Comparison of ENCODE assay signal across 8 mouse cellular contexts in the genomic region with DNA sequence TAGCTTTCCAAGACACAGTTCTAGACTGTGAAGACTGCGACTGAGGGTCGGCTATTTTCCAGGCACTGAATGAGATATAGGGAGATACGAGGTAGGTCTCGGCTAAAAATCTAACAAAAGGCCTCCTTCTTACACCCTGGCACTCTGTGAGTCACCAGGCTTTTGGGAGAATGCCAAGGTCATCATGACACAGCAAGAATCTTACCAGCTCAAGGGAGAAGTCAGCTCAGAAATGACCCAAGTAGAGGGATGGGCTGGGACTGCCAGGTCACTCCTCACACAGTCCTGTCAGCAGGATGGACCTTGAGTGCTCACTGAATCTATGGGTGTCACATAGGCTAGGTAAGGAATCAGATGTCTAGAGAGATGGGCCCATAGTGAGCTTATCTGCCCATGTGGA. TPM values are rescaled to one million over a fixed set of nuclear protein-coding genes. Genes with fewer than 3 reads are reported as not detected.
DNase-seq lines count a peak whose midpoint lies in the region; ATAC-seq and TF ChIP-seq lines count a peak whose summit lies in the region.

No protein-coding gene starts in this region.

- peak overlapping the region; percentile 83 for H3K4me3 ChIP-seq in erythroblast, embryonic 14.5 days (replicated peaks)
- H3K4me3 ChIP-seq in liver, embryonic 13.5 days (replicated peaks), result peak overlapping the region; percentile 70
- H3K4me3 ChIP-seq in forebrain, embryonic 14.5 days (ENCODE audit: low read depth, low read length), result no peak overlapping the region
- no peak overlapping the region for H3K4me3 ChIP-seq in forebrain, postnatal 0 days (ENCODE audit: low read depth, low read length)
- no peak overlapping the region for H3K4me3 ChIP-seq in intestine, embryonic 16.5 days (ENCODE audit: low read length)

- H3K27me3 ChIP-seq in erythroblast, embryonic 14.5 days (ENCODE audit: control insufficient read depth), result no peaks in the 10 kb centered on the region; the same call in 1 of the 2 replicates
- H3K27me3 ChIP-seq in liver, embryonic 13.5 days, result no peaks in the 10 kb centered on the region
- H3K27me3 ChIP-seq in forebrain, embryonic 14.5 days (replicated peaks; ENCODE audit: control insufficient read depth, insufficient read depth, low read length), result no peaks in the 10 kb centered on the region
- no peaks in the 10 kb centered on the region for H3K27me3 ChIP-seq in forebrain, postnatal 0 days (ENCODE audit: insufficient read depth, low read length)
- no peaks in the 10 kb centered on the region for H3K27me3 ChIP-seq in intestine, embryonic 16.5 days (replicated peaks; ENCODE audit: control insufficient read depth, insufficient read depth, low read length)

- H3K36me3 ChIP-seq in erythroblast, embryonic 14.5 days (ENCODE audit: control insufficient read depth), result peaks cover 56% of the 10 kb centered on the region
- H3K36me3 ChIP-seq in liver, embryonic 13.5 days, result no peaks in the 10 kb centered on the region
- H3K36me3 ChIP-seq in forebrain, embryonic 14.5 days (ENCODE audit: control insufficient read depth, insufficient read depth, low read length), result no peaks in the 10 kb centered on the region
- H3K36me3 ChIP-seq in forebrain, postnatal 0 days (ENCODE audit: insufficient read depth), result no peaks in the 10 kb centered on the region
- no peaks in the 10 kb centered on the region for H3K36me3 ChIP-seq in intestine, embryonic 16.5 days (ENCODE audit: control insufficient read depth, insufficient read depth, low read length)

- H3K4me1 ChIP-seq in erythroblast, embryonic 14.5 days (ENCODE audit: control insufficient read depth), result peaks cover 50% of the 10 kb centered on the region
- H3K4me1 ChIP-seq in liver, embryonic 13.5 days (replicated peaks), result peaks cover 46% of the 10 kb centered on the region
- no peaks in the 10 kb centered on the region for H3K4me1 ChIP-seq in forebrain, embryonic 14.5 days (ENCODE audit: control insufficient read depth, insufficient read depth, low read length)
- H3K4me1 ChIP-seq in forebrain, postnatal 0 days (ENCODE audit: insufficient read depth), result no peaks in the 10 kb centered on the region
- H3K4me1 ChIP-seq in intestine, embryonic 16.5 days (ENCODE audit: control insufficient read depth, insufficient read depth, low read length), result no peaks in the 10 kb centered on the region

- TF ChIP-seq CTCF in forebrain, postnatal 0 days (IDR thresholded peaks at IDR 0.05; ENCODE audit: low read depth), result no peak

- H3K27ac ChIP-seq in liver, embryonic 13.5 days, result peak overlapping the region; percentile 91
- no peak overlapping the region for H3K27ac ChIP-seq in forebrain, embryonic 14.5 days (ENCODE audit: low read depth, low read length)
- H3K27ac ChIP-seq in forebrain, postnatal 0 days (ENCODE audit: low read depth, low read length), result no peak overlapping the region
- no peak overlapping the region for H3K27ac ChIP-seq in intestine, embryonic 16.5 days (ENCODE audit: low read length)

- H3K9ac ChIP-seq in liver, embryonic 13.5 days, result peak overlapping the region; percentile 78
- H3K9ac ChIP-seq in forebrain, embryonic 14.5 days (ENCODE audit: low read length), result no peak overlapping the region
- H3K9ac ChIP-seq in forebrain, postnatal 0 days, result no peak overlapping the region
- no peak overlapping the region for H3K9ac ChIP-seq in intestine, embryonic 16.5 days (ENCODE audit: low read depth, low read length)

- peaks cover 7% of the 10 kb centered on the region for H3K9me3 ChIP-seq in erythroblast, embryonic 14.5 days (ENCODE audit: control insufficient read depth, low read length)
- no peaks in the 10 kb centered on the region for H3K9me3 ChIP-seq in liver, embryonic 13.5 days (replicated peaks)
- H3K9me3 ChIP-seq in forebrain, embryonic 14.5 days (replicated peaks; ENCODE audit: control insufficient read depth, low read length), result no peaks in the 10 kb centered on the region
- H3K9me3 ChIP-seq in forebrain, postnatal 0 days (ENCODE audit: low read length), result no peaks in the 10 kb centered on the region
- no peaks in the 10 kb centered on the region for H3K9me3 ChIP-seq in intestine, embryonic 16.5 days (ENCODE audit: control insufficient read depth, low read length)

- H3K4me2 ChIP-seq in liver, embryonic 13.5 days, result peak overlapping the region; percentile 79
- no peak overlapping the region for H3K4me2 ChIP-seq in forebrain, embryonic 14.5 days (ENCODE audit: low read length)
- no peak overlapping the region for H3K4me2 ChIP-seq in forebrain, postnatal 0 days (ENCODE audit: low read depth)
- H3K4me2 ChIP-seq in intestine, embryonic 16.5 days (ENCODE audit: low read depth, low read length), result no peak overlapping the region

- 42% methylated on average over 4 of the region's 4 CpGs for WGBS in liver, embryonic 13.5 days (ENCODE audit: insufficient replicate concordance)
- WGBS in forebrain, embryonic 14.5 days, result 91% methylated on average over 4 of the region's 4 CpGs
- WGBS in forebrain, postnatal 0 days, result 96% methylated on average over 4 of the region's 4 CpGs
- WGBS in intestine, embryonic 16.5 days, result 75% methylated on average over 4 of the region's 4 CpGs

- peak; percentile 64 for DNase-seq in spleen, adult 12 weeks (ENCODE audit: low spot score)
- DNase-seq in spleen, adult 18-20 months, result no peak
- DNase-seq in liver, embryonic 13.5 days, result peak; percentile 71
- DNase-seq in spleen, postnatal 10 days (ENCODE audit: low spot score in 2 of 2), result peak; percentile 57 to 80
- no peak for DNase-seq in forebrain, embryonic 14.5 days (ENCODE audit: low spot score)
- DNase-seq in forebrain, postnatal 0 days, result no peak

- ATAC-seq in liver, embryonic 13.5 days (ENCODE audit: low read depth), result peak; percentile 72
- no peak for ATAC-seq in forebrain, embryonic 14.5 days
- ATAC-seq in forebrain, postnatal 0 days, result no peak
- ATAC-seq in intestine, embryonic 16.5 days, result no peak

RNA-seq across cellular contexts. Expression of gene G6pdx, which starts 3.8 kb away (rescaled TPM):
- polyA plus RNA-seq in erythroblast, embryonic 14.5 days (2012), result 2.0 and 2.2 TPM in 2 replicates
- 51.6 and 54.5 TPM in 2 replicates for polyA plus RNA-seq in liver, embryonic 13.5 days (2015; fragmentation: Nextera tagmentation; extraction: Ambion mirVana)
- 67.9 and 68.4 TPM in 2 replicates for polyA plus RNA-seq in forebrain, embryonic 14.5 days (2014; fragmentation: Nextera tagmentation; extraction: Ambion mirVana)
- 47.6 and 50.5 TPM in 2 replicates for total RNA-seq in forebrain, postnatal 0 days (2014; rRNA removed)
- polyA plus RNA-seq in forebrain, postnatal 0 days (2015; fragmentation: Nextera tagmentation; extraction: Ambion mirVana), result 45.1 and 48.8 TPM in 2 replicates
- polyA plus RNA-seq in intestine, embryonic 16.5 days (2015; fragmentation: Nextera tagmentation; extraction: Ambion mirVana), result 41.3 and 46.1 TPM in 2 replicates

RNA-seq across cellular contexts. Expression of gene Ikbkg, which starts 32.1 kb away (rescaled TPM):
- 1.5 and 2.3 TPM in 2 replicates for polyA plus RNA-seq in erythroblast, embryonic 14.5 days (2012)
- polyA plus RNA-seq in liver, embryonic 13.5 days (2015; fragmentation: Nextera tagmentation; extraction: Ambion mirVana), result 20.2 and 22.3 TPM in 2 replicates
- 22.9 and 23.4 TPM in 2 replicates for polyA plus RNA-seq in forebrain, embryonic 14.5 days (2014; fragmentation: Nextera tagmentation; extraction: Ambion mirVana)
- total RNA-seq in forebrain, postnatal 0 days (2014; rRNA removed), result 30.6 and 41.4 TPM in 2 replicates
- 11.0 and 13.7 TPM in 2 replicates for polyA plus RNA-seq in forebrain, postnatal 0 days (2015; fragmentation: Nextera tagmentation; extraction: Ambion mirVana)
- 20.8 and 21.6 TPM in 2 replicates for polyA plus RNA-seq in intestine, embryonic 16.5 days (2015; fragmentation: Nextera tagmentation; extraction: Ambion mirVana)

RNA-seq across cellular contexts. Expression of gene Fam3a, which starts 32.1 kb away (rescaled TPM):
- 0.35 and 0.84 TPM in 2 replicates for polyA plus RNA-seq in erythroblast, embryonic 14.5 days (2012)
- polyA plus RNA-seq in liver, embryonic 13.5 days (2015; fragmentation: Nextera tagmentation; extraction: Ambion mirVana), result 8.6 and 9.6 TPM in 2 replicates
- polyA plus RNA-seq in forebrain, embryonic 14.5 days (2014; fragmentation: Nextera tagmentation; extraction: Ambion mirVana), result 29.8 and 35.2 TPM in 2 replicates
- 24.5 and 33.6 TPM in 2 replicates for total RNA-seq in forebrain, postnatal 0 days (2014; rRNA removed)
- 28.9 and 31.6 TPM in 2 replicates for polyA plus RNA-seq in forebrain, postnatal 0 days (2015; fragmentation: Nextera tagmentation; extraction: Ambion mirVana)
- 30.6 and 34.6 TPM in 2 replicates for polyA plus RNA-seq in intestine, embryonic 16.5 days (2015; fragmentation: Nextera tagmentation; extraction: Ambion mirVana)

RNA-seq across cellular contexts. Expression of gene Slc10a3, which starts 52.0 kb away (rescaled TPM):
- 0.06 and 0.07 TPM in 2 replicates for polyA plus RNA-seq in erythroblast, embryonic 14.5 days (2012)
- polyA plus RNA-seq in liver, embryonic 13.5 days (2015; fragmentation: Nextera tagmentation; extraction: Ambion mirVana), result 8.2 and 8.4 TPM in 2 replicates
- polyA plus RNA-seq in forebrain, embryonic 14.5 days (2014; fragmentation: Nextera tagmentation; extraction: Ambion mirVana), result 6.8 and 7.8 TPM in 2 replicates
- total RNA-seq in forebrain, postnatal 0 days (2014; rRNA removed), result 6.5 and 6.6 TPM in 2 replicates
- polyA plus RNA-seq in forebrain, postnatal 0 days (2015; fragmentation: Nextera tagmentation; extraction: Ambion mirVana), result 4.6 and 4.8 TPM in 2 replicates
- 16.9 and 17.6 TPM in 2 replicates for polyA plus RNA-seq in intestine, embryonic 16.5 days (2015; fragmentation: Nextera tagmentation; extraction: Ambion mirVana)

RNA-seq across cellular contexts. Expression of gene Ubl4a, which starts 52.2 kb away (rescaled TPM):
- polyA plus RNA-seq in erythroblast, embryonic 14.5 days (2012), result 3.5 and 5.0 TPM in 2 replicates
- polyA plus RNA-seq in liver, embryonic 13.5 days (2015; fragmentation: Nextera tagmentation; extraction: Ambion mirVana), result 39.8 and 47.2 TPM in 2 replicates
- 77.7 and 81.5 TPM in 2 replicates for polyA plus RNA-seq in forebrain, embryonic 14.5 days (2014; fragmentation: Nextera tagmentation; extraction: Ambion mirVana)
- total RNA-seq in forebrain, postnatal 0 days (2014; rRNA removed), result 39.5 and 47.0 TPM in 2 replicates
- polyA plus RNA-seq in forebrain, postnatal 0 days (2015; fragmentation: Nextera tagmentation; extraction: Ambion mirVana), result 73.9 and 77.4 TPM in 2 replicates
- 65.4 and 67.7 TPM in 2 replicates for polyA plus RNA-seq in intestine, embryonic 16.5 days (2015; fragmentation: Nextera tagmentation; extraction: Ambion mirVana)

Comparison
In these comparisons a context has a peak if more than half of its experiments do, and no peak if none do; other contexts are left out.
1. DNase-seq: peak in spleen, adult 12 weeks (single experiment), liver, embryonic 13.5 days (single experiment) and spleen, postnatal 10 days (2 of 2); none in spleen, adult 18-20 months (0 of 2), forebrain, embryonic 14.5 days (single experiment) and forebrain, postnatal 0 days (single experiment).
2. H3K4me3 ChIP-seq: peak in erythroblast, embryonic 14.5 days (single experiment) and liver, embryonic 13.5 days (single experiment); none in forebrain, embryonic 14.5 days (single experiment), forebrain, postnatal 0 days (single experiment) and intestine, embryonic 16.5 days (single experiment).
3. RNA of gene G6pdx, which starts 3.8 kb away (polyA plus RNA-seq): 67.9 to 68.4 TPM in forebrain, embryonic 14.5 days, 51.6 to 54.5 TPM in liver, embryonic 13.5 days, 41.3 to 46.1 TPM in intestine, embryonic 16.5 days and 45.1 to 48.8 TPM in forebrain, postnatal 0 days; 2.0 to 2.2 TPM in erythroblast, embryonic 14.5 days; every median in the first group is over 10 times any median in the second.